Mouse (Mus musculus) neural tube, embryonic 12.5 days (tissue): ENCODE measurements around the gene 1520401A03Rik. TPM values are rescaled to one million over a fixed set of nuclear protein-coding genes. Genes with fewer than 3 reads are reported as not detected.
A peak's percentile ranks its signal among the peaks of the same experiment; 100 is the strongest.

Experiments used
- ATAC-seq: fragments of 200-750 bp; cut with Nextera tagmentation; 2 replicates; pipeline ENCODE4 v1.8.0; 2017; ENCODE audit warnings: low read depth, mild to moderate bottlenecking, moderate TSS enrichment, moderate library complexity; ENCODE audit not compliant: low FRiP score
- H3K27ac ChIP-seq: fragments of 300-500 bp; sonication (generic); 2 replicates; pipeline ENCODE4 v1.5.1; 2016
- H3K27me3 ChIP-seq: fragments of 300-500 bp; sonication (generic); replicated peaks from 2 replicates; pipeline ENCODE4 v1.6.1; 2016; ENCODE audit warnings: mild to moderate bottlenecking
- H3K36me3 ChIP-seq: fragments of 300-500 bp; sonication (generic); 2 replicates; pipeline ENCODE4 v1.6.1; 2016; ENCODE audit warnings: mild to moderate bottlenecking
- H3K4me1 ChIP-seq: fragments of 300-500 bp; sonication (generic); 2 replicates; pipeline ENCODE4 v1.6.1; 2016
- H3K4me2 ChIP-seq: fragments of 300-500 bp; sonication (generic); replicated peaks from 2 replicates; pipeline ENCODE4 v1.6.1; 2016; ENCODE audit warnings: mild to moderate bottlenecking
- H3K4me3 ChIP-seq: fragments of 300-500 bp; sonication (generic); 2 replicates; pipeline ENCODE4 v1.5.1; 2016
- H3K9ac ChIP-seq: fragments of 300-500 bp; sonication (generic); 2 replicates; pipeline ENCODE4 v1.6.1; 2016; ENCODE audit warnings: mild to moderate bottlenecking
- H3K9me3 ChIP-seq: fragments of 300-500 bp; sonication (generic); 2 replicates; pipeline ENCODE4 v1.6.1; 2016; ENCODE audit warnings: mild to moderate bottlenecking
- WGBS: fragments of 180-500 bp; shearing (Covaris S2); methylation state at CpG from one replicate; pipeline ENCODE4 v1.1.7; 2016; 5-methylcytosine and 5-hydroxymethylcytosine counted together
- polyA plus RNA-seq: library from polyadenylated mRNA; unstranded; fragments of >200 nt; fragmentation: Nextera tagmentation; extraction: Ambion mirVana; gene quantifications from 2 replicates; pipeline ENCODE4 v1.2.1, GENCODE M21; 2016

The 1520401A03Rik gene
- polyA plus RNA-seq, 1 experiment from 2014 or later: 0.79 TPM

GRCm38 (mm10) chr17:23749400-23750191 is 27.0 kb upstream of the 1520401A03Rik start:
- Histone ChIP-seq H3K27ac (no peak overlapping the region), H3K9me3 (no peaks in the 10 kb centered on the region), H3K9ac (no peak overlapping the region), H3K4me1 (peaks cover 16% of the 10 kb centered on the region), H3K4me3 (no peak overlapping the region), H3K36me3 (peaks cover 37% of the 10 kb centered on the region), H3K27me3 (peaks cover 34% of the 10 kb centered on the region), H3K4me2 (no peak overlapping the region)
- WGBS: 83% methylated on average over 11 of the region's 11 CpGs
- ATAC-seq: no peak

GRCm38 (mm10) chr17:23748631-23749391 is 26.2 kb upstream of the 1520401A03Rik start:
- H3K9ac ChIP-seq: no peak overlapping the region
- H3K4me3 ChIP-seq: no peak overlapping the region
- peaks cover 31% of the 10 kb centered on the region for H3K36me3 ChIP-seq
- ATAC-seq: no peak
- H3K4me1 ChIP-seq: peaks cover 16% of the 10 kb centered on the region
- H3K4me2 ChIP-seq: no peak overlapping the region
- peaks cover 42% of the 10 kb centered on the region for H3K27me3 ChIP-seq
- H3K9me3 ChIP-seq: no peaks in the 10 kb centered on the region
- no peak overlapping the region for H3K27ac ChIP-seq
- 36% methylated on average over 10 of the region's 10 CpGs for WGBS

GRCm38 (mm10) chr17:23748026-23748425 is 25.4 kb upstream of the 1520401A03Rik start:
- Histone ChIP-seq H3K4me1 (peaks cover 16% of the 10 kb centered on the region), H3K9ac (no peak overlapping the region), H3K27me3 (peaks cover 50% of the 10 kb centered on the region), H3K27ac (no peak overlapping the region), H3K4me3 (no peak overlapping the region), H3K36me3 (peaks cover 23% of the 10 kb centered on the region), H3K9me3 (no peaks in the 10 kb centered on the region), H3K4me2 (no peak overlapping the region)
- ATAC-seq: no peak
- 41% methylated on average over 6 of the region's 6 CpGs for WGBS

- no peak overlapping the region for H3K4me2 ChIP-seq
- H3K4me1 ChIP-seq: peaks cover 19% of the 10 kb centered on the region
- no peak overlapping the region for H3K27ac ChIP-seq
- peaks cover 55% of the 10 kb centered on the region for H3K27me3 ChIP-seq
- no peak overlapping the region for H3K4me3 ChIP-seq
- no peaks in the 10 kb centered on the region for H3K9me3 ChIP-seq
- WGBS: 83% methylated on average over 3 of the region's 3 CpGs
- no peak for ATAC-seq
- no peak overlapping the region for H3K9ac ChIP-seq
- H3K36me3 ChIP-seq: peaks cover 17% of the 10 kb centered on the region
These were observed 24.9 kb upstream of the 1520401A03Rik start for GRCm38 (mm10) chr17:23747471-23747870.

GRCm38 (mm10) chr17:23746767-23747166 is 24.2 kb upstream of the 1520401A03Rik start:
- Histone ChIP-seq H3K4me2 (no peak overlapping the region), H3K27me3 (peaks cover 62% of the 10 kb centered on the region), H3K36me3 (peaks cover 10% of the 10 kb centered on the region), H3K9me3 (no peaks in the 10 kb centered on the region), H3K4me3 (no peak overlapping the region), H3K4me1 (peaks cover 22% of the 10 kb centered on the region), H3K27ac (no peak overlapping the region), H3K9ac (no peak overlapping the region)
- WGBS: 83% methylated on average over 3 of the region's 3 CpGs
- no peak for ATAC-seq

- Histone ChIP-seq H3K9me3 (no peaks in the 10 kb centered on the region), H3K4me2 (peak overlapping the region; percentile 70), H3K36me3 (peaks cover 6% of the 10 kb centered on the region), H3K27ac (no peak overlapping the region), H3K9ac (no peak overlapping the region), H3K4me1 (peaks cover 22% of the 10 kb centered on the region), H3K4me3 (no peak overlapping the region), H3K27me3 (peaks cover 67% of the 10 kb centered on the region)
- WGBS: 3% methylated on average over 12 of the region's 12 CpGs
- no peak for ATAC-seq
These were observed 23.7 kb upstream of the 1520401A03Rik start for GRCm38 (mm10) chr17:23746311-23746710.

GRCm38 (mm10) chr17:23745301-23746251 is 23.0 kb upstream of the 1520401A03Rik start, which contains the start of gene Kremen2:
Kremen2 (minus strand) TSS chr17:23745833.
- ATAC-seq: peak; percentile 19; the same call in 1 of the 2 replicates

GRCm38 (mm10) chr17:23744651-23745050 is 22.1 kb upstream of the 1520401A03Rik start:
- Histone ChIP-seq H3K4me3 (no peak overlapping the region; the same call in 1 of the 2 replicates), H3K9me3 (no peaks in the 10 kb centered on the region), H3K4me2 (peak overlapping the region; percentile 70), H3K9ac (no peak overlapping the region), H3K27me3 (peaks cover 75% of the 10 kb centered on the region), H3K36me3 (no peaks in the 10 kb centered on the region; the same call in 1 of the 2 replicates), H3K27ac (no peak overlapping the region), H3K4me1 (peaks cover 28% of the 10 kb centered on the region)
- ATAC-seq: no peak
- WGBS: 2% methylated on average over 14 of the region's 14 CpGs

More at GRCm38 (mm10) chr17:23745301-23746251, 23.0 kb upstream of the 1520401A03Rik start, which contains the start of gene Kremen2:
- Histone ChIP-seq H3K27ac (no peak within 1 kb of the TSS), H3K36me3 (peaks cover 4% of the 10 kb centered on the region), H3K27me3 (peaks cover 74% of the 10 kb centered on the region), H3K9ac (peak within 1 kb of the TSS; percentile 40), H3K4me1 (peaks cover 26% of the 10 kb centered on the region), H3K4me2 (peak within 1 kb of the TSS; percentile 70), H3K9me3 (no peaks in the 10 kb centered on the region), H3K4me3 (peak within 1 kb of the TSS; percentile 32)
- under 1% methylated on average over 37 of the region's 45 CpGs for WGBS

GRCm38 (mm10) chr17:23744076-23744475 is 21.5 kb upstream of the 1520401A03Rik start:
- H3K4me3 ChIP-seq: no peak overlapping the region
- 13% methylated on average over 8 of the region's 8 CpGs for WGBS
- no peak for ATAC-seq

GRCm38 (mm10) chr17:23742941-23743340 is 20.4 kb upstream of the 1520401A03Rik start:
- Histone ChIP-seq H3K9me3 (no peaks in the 10 kb centered on the region), H3K4me2 (peak overlapping the region; percentile 52; the same call in 1 of the 2 replicates), H3K36me3 (no peaks in the 10 kb centered on the region), H3K4me1 (peaks cover 38% of the 10 kb centered on the region), H3K27ac (no peak overlapping the region), H3K4me3 (0 out of 2 replicates have a peak overlapping the region, but pooled peaks have one; percentile 16), H3K9ac (no peak overlapping the region), H3K27me3 (peaks cover 75% of the 10 kb centered on the region)
- 68% methylated on average over 12 of the region's 12 CpGs for WGBS
- ATAC-seq: no peak

More at GRCm38 (mm10) chr17:23744076-23744475, 21.5 kb upstream of the 1520401A03Rik start:
- Histone ChIP-seq H3K27me3 (peaks cover 78% of the 10 kb centered on the region), H3K36me3 (no peaks in the 10 kb centered on the region), H3K4me2 (no peak overlapping the region), H3K4me1 (peaks cover 33% of the 10 kb centered on the region), H3K27ac (no peak overlapping the region), H3K9ac (no peak overlapping the region), H3K9me3 (no peaks in the 10 kb centered on the region)

- no peak overlapping the region for H3K27ac ChIP-seq
- peak overlapping the region; percentile 52 for H3K4me2 ChIP-seq
- H3K9me3 ChIP-seq: no peaks in the 10 kb centered on the region
- WGBS: 8% methylated on average over 44 of the region's 44 CpGs
- no peak overlapping the region for H3K9ac ChIP-seq
- peak overlapping the region; percentile 16; the same call in 1 of the 2 replicates for H3K4me3 ChIP-seq
- 0 out of 2 replicates have a peak, but pooled peaks cover 4% of the 10 kb centered on the region for H3K36me3 ChIP-seq
- peaks cover 38% of the 10 kb centered on the region for H3K4me1 ChIP-seq
- H3K27me3 ChIP-seq: peaks cover 69% of the 10 kb centered on the region
- ATAC-seq: no peak
These were observed 19.7 kb upstream of the 1520401A03Rik start for GRCm38 (mm10) chr17:23742210-23742793.
